Mouse (Mus musculus) retina, embryonic 14.5 days (tissue): ENCODE measurements around the gene Sntn.

Experiments
- DNase-seq: peaks from one replicate; pipeline ENCODE4 v3.0.0-alpha.2; 2015; ENCODE audit warnings: low spot score

The Sntn gene

GRCm38 (mm10) chr14:13670576-13670975 is at the start of gene Sntn:
Gene Sntn (plus strand): TSS chr14:13670876.
- DNase-seq: no peak

GRCm38 (mm10) chr14:13649865-13650264 is 20.8 kb upstream of the Sntn start:
- no peak for DNase-seq

- DNase-seq: no peak
Measured at GRCm38 (mm10) chr14:13651039-13651438, 19.6 kb upstream of the Sntn start.

- peak; percentile 24 for DNase-seq
Measured at GRCm38 (mm10) chr14:13651541-13652298, 19.0 kb upstream of the Sntn start.

GRCm38 (mm10) chr14:13686716-13687115 is 16.0 kb downstream of the Sntn start:
- no peak for DNase-seq

- DNase-seq: no peak
Measured at GRCm38 (mm10) chr14:13690426-13690825, 19.8 kb downstream of the Sntn start.

- DNase-seq: no peak
Measured at GRCm38 (mm10) chr14:13732263-13732662, 61.6 kb downstream of the Sntn start.
